Mouse (Mus musculus): ENCODE data around the gene Zfp189. TPM values are rescaled to one million over a fixed set of nuclear protein-coding genes. Genes with fewer than 3 reads are reported as not detected.
A peak's percentile ranks its signal among the peaks of the same experiment; 100 is the strongest.
"Not testable (repeated sequence)": the region's sequence is repeated elsewhere in the genome, so short reads cannot be mapped to it uniquely, and the experiment has no call there.

Gene Zfp189
- polyA plus RNA-seq (2014; fragmentation: Nextera tagmentation; extraction: Ambion mirVana) = 12.1 and 14.6 TPM in 2 replicates

DNA sequence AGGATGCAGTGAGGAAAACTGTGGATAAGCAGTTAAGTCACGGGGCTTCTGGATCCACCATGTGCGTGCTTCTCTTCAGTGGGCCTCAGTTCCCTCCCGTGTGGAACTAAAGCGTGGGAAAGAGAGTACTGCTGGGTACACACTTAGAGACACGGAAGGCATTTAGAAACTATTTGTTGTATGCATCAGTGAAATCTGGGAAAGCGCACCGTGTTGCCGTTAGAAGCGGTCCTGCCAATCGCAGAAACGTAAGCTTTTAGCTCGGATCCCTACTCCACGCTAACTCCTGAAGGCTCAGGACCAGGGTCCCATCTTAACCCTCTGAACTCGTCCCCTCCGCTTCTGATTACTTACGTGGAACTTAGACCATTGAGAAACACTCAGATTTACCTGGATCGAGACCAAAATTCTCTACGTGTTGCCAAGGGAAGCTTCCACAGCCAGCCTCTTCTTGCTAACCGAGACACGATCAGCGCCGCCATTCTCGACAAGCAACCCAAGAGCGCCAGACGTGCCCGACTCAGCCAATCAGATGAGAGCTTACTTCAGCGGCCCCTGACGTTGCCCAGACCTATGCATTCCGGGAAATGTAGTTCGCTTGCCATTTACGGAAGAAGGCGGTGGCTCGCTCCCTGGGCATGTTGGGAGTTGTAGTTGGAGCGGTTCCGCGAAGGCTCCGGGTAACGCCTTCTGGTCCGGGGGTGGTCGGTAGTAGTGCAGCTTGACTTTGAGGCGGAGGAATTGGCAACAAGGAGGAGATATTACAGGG, at the start of gene Zfp189, which contains the start of gene Mrpl50:
Gene Zfp189 (plus strand): TSS at position 605 of the 769 bp plus-strand sequence.
Gene Mrpl50 (minus strand): TSS at position 522 of the 769 bp plus-strand sequence.
- ATAC-seq (ENCODE audit: insufficient number of reproducible peaks, low FRiP score, low TSS enrichment, low read depth) (peak; percentile 99), DNase-seq (ENCODE audit: low spot score) (peak; percentile 93)
- no peaks in the 10 kb centered on the region for H3K36me3 ChIP-seq (ENCODE audit: control insufficient read depth, insufficient read depth, low read length)
- WGBS = under 1% methylated on average over 41 of the region's 41 CpGs
- H3K27ac ChIP-seq (replicated peaks; ENCODE audit: low read depth, low read length) = no peak within 1 kb of the TSS
- peak within 1 kb of the TSS; percentile 65 for H3K4me3 ChIP-seq (ENCODE audit: low read depth, low read length)
- peak within 1 kb of the TSS; percentile 80 for H3K9ac ChIP-seq (ENCODE audit: low read length)
- no peaks in the 10 kb centered on the region for H3K9me3 ChIP-seq (ENCODE audit: control insufficient read depth, low read length)
- H3K4me1 ChIP-seq (ENCODE audit: control insufficient read depth, insufficient read depth, low read length) = no peaks in the 10 kb centered on the region
- H3K27me3 ChIP-seq (ENCODE audit: control insufficient read depth, insufficient read depth, low read length) = no peaks in the 10 kb centered on the region
- peak within 1 kb of the TSS; percentile 51 for H3K4me2 ChIP-seq (ENCODE audit: low read depth, severe bottlenecking)

DNA sequence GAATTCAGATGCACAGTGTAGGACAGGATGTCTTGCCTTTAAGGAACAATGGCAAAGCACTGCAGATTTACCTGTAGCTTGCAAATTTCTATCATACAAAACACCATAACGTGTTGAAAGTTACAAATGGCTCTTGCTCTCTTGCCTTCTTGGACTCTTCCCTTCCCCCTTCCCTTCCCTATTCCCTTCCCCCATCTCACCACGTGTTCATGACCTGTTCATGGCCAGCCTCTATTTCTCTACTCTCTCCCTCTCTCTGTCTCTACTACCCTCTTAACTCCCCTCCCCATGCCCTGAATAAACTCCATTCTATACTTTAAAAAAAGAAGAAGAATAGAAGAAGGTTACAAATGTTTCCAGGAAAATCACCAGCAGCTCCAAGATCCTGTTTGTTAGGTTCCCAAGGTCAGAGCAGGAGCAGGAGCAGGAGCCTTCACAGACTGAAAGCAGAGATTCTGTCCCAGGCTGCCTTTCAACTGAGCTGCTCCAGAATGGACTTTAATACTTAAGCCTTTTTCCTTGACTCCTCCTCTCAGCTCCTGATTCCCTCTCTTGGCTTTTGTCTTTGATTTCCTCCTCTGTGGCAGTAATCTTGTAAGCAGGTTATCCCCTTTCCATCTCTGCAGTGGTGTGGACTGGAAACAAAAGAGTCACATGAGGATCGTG, 47.4 kb upstream of the Zfp189 start, which contains the start of gene Acnat1:
Gene Acnat1 (minus strand): TSS at position 478 of the 666 bp plus-strand sequence.
- Histone ChIP-seq H3K27ac (replicated peaks; ENCODE audit: low read depth, low read length) (no peak within 1 kb of the TSS), H3K36me3 (ENCODE audit: control insufficient read depth, insufficient read depth, low read length) (no peaks in the 10 kb centered on the region), H3K27me3 (ENCODE audit: control insufficient read depth, insufficient read depth, low read length) (no peaks in the 10 kb centered on the region), H3K4me1 (ENCODE audit: control insufficient read depth, insufficient read depth, low read length) (no peaks in the 10 kb centered on the region), H3K4me2 (ENCODE audit: low read depth, severe bottlenecking) (no peak within 1 kb of the TSS), H3K4me3 (ENCODE audit: low read depth, low read length) (no peak within 1 kb of the TSS), H3K9me3 (ENCODE audit: control insufficient read depth, low read length) (no peaks in the 10 kb centered on the region), H3K9ac (ENCODE audit: low read length) (no peak within 1 kb of the TSS)
- DNase-seq (ENCODE audit: low spot score) = no peak
- no peak for ATAC-seq (ENCODE audit: insufficient number of reproducible peaks, low FRiP score, low TSS enrichment, low read depth)
- WGBS = 69% methylated on average over 3 of the region's 3 CpGs

DNA sequence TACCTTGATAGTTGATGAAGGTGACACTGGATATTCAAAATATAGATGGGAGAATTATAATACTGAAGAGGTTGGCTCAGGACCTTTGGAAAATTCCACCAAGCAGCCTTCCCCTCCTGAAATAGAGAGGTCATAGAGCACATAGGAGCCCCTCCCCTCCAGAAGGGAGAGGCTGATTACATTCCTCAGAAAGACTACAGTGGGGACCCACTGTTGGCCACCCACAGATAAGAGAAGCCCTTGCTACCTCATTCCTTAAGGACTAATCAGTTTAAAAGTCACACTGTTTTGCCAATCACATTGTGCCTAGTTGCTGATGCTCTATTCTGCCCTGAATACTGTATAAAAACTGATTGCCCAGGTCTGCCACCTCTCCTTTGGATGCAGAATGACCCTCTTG, 46.4 kb upstream of the Zfp189 start:
- H3K27ac ChIP-seq (replicated peaks; ENCODE audit: low read depth, low read length) = no peak overlapping the region
- no peaks in the 10 kb centered on the region for H3K27me3 ChIP-seq (ENCODE audit: control insufficient read depth, insufficient read depth, low read length)
- no peaks in the 10 kb centered on the region for H3K9me3 ChIP-seq (ENCODE audit: control insufficient read depth, low read length)
- ATAC-seq (ENCODE audit: insufficient number of reproducible peaks, low FRiP score, low TSS enrichment, low read depth) (no peak), DNase-seq (ENCODE audit: low spot score) (no peak)
- H3K4me3 ChIP-seq (ENCODE audit: low read depth, low read length) = no peak overlapping the region
- no peaks in the 10 kb centered on the region for H3K36me3 ChIP-seq (ENCODE audit: control insufficient read depth, insufficient read depth, low read length)
- no peaks in the 10 kb centered on the region for H3K4me1 ChIP-seq (ENCODE audit: control insufficient read depth, insufficient read depth, low read length)
- no peak overlapping the region for H3K9ac ChIP-seq (ENCODE audit: low read length)
- H3K4me2 ChIP-seq (ENCODE audit: low read depth, severe bottlenecking) = no peak overlapping the region

DNA sequence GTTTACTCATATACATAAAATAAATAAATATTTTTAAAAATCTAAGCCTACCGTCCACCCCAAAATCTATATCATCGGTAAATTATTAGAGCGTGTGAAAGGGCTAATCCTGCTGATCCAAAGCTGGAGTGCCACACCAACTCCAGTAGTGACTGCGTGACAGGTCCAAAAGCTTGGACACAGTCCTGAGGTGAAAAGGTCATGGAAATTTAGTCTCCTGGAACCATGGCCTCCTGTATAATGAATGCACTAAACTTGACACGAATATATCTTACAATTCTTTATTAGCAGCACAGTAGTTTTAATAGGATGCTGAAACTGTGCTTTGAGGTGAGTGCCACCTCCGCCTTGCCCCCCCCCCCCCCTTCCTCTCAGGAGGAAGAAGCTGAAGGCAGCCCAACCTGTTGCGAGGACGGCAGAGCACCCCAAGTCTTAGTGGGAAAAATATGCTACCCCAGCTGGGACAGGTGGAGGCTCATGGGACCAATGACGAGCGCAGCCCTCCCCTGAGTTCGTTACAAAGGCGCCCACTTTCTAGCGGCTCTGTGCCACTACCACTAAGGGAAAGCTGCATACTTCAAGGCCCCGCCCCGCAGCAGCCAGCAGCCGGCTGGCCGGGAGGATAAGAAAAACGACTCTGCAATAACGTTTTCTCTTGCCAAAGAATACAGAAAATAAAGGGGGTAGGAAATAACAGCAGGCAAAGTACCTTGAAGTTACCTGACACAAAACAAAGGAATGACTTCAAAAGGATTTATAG, 42.7 kb upstream of the Zfp189 start:
- H3K4me1 ChIP-seq (ENCODE audit: control insufficient read depth, insufficient read depth, low read length) = no peaks in the 10 kb centered on the region
- no peak overlapping the region for H3K9ac ChIP-seq (ENCODE audit: low read length)
- H3K36me3 ChIP-seq (ENCODE audit: control insufficient read depth, insufficient read depth, low read length) = no peaks in the 10 kb centered on the region
- H3K9me3 ChIP-seq (ENCODE audit: control insufficient read depth, low read length) = no peaks in the 10 kb centered on the region
- DNase-seq (ENCODE audit: low spot score) (peak; percentile 52), ATAC-seq (ENCODE audit: insufficient number of reproducible peaks, low FRiP score, low TSS enrichment, low read depth) (peak; percentile 80)
- peak overlapping the region; percentile 43 for H3K4me2 ChIP-seq (ENCODE audit: low read depth, severe bottlenecking)
- 22% methylated on average over 19 of the region's 19 CpGs for WGBS
- H3K4me3 ChIP-seq (ENCODE audit: low read depth, low read length) = peak overlapping the region; percentile 15; the same call in 1 of the 2 replicates
- H3K27me3 ChIP-seq (ENCODE audit: control insufficient read depth, insufficient read depth, low read length) = no peaks in the 10 kb centered on the region
- no peak overlapping the region for H3K27ac ChIP-seq (replicated peaks; ENCODE audit: low read depth, low read length)

DNA sequence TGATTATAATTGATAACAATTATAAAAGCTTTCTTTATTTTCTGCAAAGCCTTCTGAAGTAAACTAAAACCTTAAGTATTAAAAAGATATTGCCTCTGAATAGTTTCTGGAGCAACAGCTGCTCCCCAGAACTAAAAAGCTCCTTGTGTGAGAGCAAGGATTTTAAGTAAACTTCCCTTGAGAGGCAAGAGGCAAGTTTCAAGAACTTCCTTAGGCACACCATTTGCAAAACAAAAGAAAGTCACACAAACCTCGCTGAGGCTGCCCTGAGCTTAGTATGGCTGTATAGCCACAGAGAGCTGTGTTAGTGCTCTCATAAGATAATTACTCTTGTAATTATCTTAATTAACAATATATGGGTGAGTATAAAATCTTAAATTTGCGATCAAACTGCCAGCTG, 41.9 kb upstream of the Zfp189 start:
- H3K4me3 ChIP-seq (ENCODE audit: low read depth, low read length); H3K4me1 ChIP-seq (ENCODE audit: control insufficient read depth, insufficient read depth, low read length); H3K27me3 ChIP-seq (ENCODE audit: control insufficient read depth, insufficient read depth, low read length); H3K9ac ChIP-seq (ENCODE audit: low read length); H3K27ac ChIP-seq (replicated peaks; ENCODE audit: low read depth, low read length); H3K4me2 ChIP-seq (ENCODE audit: low read depth, severe bottlenecking); ATAC-seq (ENCODE audit: insufficient number of reproducible peaks, low FRiP score, low TSS enrichment, low read depth); H3K9me3 ChIP-seq (ENCODE audit: control insufficient read depth, low read length); DNase-seq (ENCODE audit: low spot score); H3K36me3 ChIP-seq (ENCODE audit: control insufficient read depth, insufficient read depth, low read length): not testable (repeated sequence)
- whole genome bisulfite sequencing = 21% methylated on average over 2 of the region's 2 CpGs

DNA sequence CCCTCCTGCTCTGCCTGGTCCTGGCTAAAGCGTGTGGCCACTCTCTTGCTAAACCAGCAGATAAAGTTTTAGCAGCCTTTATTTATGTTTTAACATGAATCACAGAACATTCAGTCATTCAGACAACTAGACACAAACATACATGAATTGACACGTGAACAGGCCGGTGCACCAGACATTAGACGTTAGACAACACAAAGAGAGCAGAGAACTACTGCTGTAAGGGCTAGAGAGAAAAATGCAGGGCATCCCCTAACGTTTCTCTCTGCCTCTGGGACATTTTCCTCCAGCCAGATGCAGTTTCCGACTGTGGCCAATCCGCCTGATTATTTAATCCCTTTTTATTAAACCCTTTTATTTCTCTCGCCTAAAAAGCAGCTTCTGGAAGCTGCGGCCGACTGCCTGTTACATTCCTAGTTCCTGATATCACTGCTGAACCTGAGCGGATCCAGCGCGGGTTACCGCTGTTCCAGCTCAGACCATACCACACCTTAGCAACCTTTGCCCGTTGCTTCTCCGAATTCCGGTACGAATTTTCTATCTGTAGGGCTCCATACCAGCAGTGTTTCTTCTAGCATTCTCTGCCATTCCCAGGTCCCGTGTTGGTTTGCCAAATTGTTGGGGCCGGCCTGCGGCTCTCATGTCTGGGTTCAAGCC, 40.7 kb upstream of the Zfp189 start:
- H3K27ac ChIP-seq (replicated peaks; ENCODE audit: low read depth, low read length) = no peak overlapping the region
- no peaks in the 10 kb centered on the region for H3K36me3 ChIP-seq (ENCODE audit: control insufficient read depth, insufficient read depth, low read length)
- no peak overlapping the region for H3K4me3 ChIP-seq (ENCODE audit: low read depth, low read length)
- no peaks in the 10 kb centered on the region for H3K27me3 ChIP-seq (ENCODE audit: control insufficient read depth, insufficient read depth, low read length)
- H3K4me2 ChIP-seq (ENCODE audit: low read depth, severe bottlenecking) = peak overlapping the region; percentile 20; the same call in 1 of the 2 replicates
- H3K9me3 ChIP-seq (ENCODE audit: control insufficient read depth, low read length) = no peaks in the 10 kb centered on the region
- WGBS = 15% methylated on average over 21 of the region's 21 CpGs
- peak; percentile 31 for DNase-seq (ENCODE audit: low spot score)
- ATAC-seq (ENCODE audit: insufficient number of reproducible peaks, low FRiP score, low TSS enrichment, low read depth) = no peak
- H3K9ac ChIP-seq (ENCODE audit: low read length) = no peak overlapping the region
- no peaks in the 10 kb centered on the region for H3K4me1 ChIP-seq (ENCODE audit: control insufficient read depth, insufficient read depth, low read length)

DNA sequence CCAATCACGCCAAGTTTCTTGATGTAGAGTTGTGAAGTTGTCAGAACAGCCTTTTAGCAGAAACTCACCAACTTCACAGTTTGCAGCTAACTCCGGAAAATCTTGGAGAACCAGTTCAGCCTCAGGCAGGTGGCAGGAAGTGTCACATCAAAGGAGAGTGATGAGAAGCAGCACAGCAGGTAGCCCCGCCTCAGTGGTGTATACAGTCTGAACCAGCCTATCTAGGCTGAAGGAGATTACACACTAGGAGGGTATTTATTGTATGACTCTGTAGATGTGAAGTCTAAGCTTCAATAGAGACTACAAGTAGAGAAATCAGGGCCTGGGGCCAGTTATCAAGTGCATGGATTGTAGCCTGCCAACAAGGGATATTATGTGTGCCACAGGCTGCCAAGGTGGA, 40.1 kb upstream of the Zfp189 start:
- Histone ChIP-seq H3K4me2 (ENCODE audit: low read depth, severe bottlenecking) (peak overlapping the region; percentile 20; the same call in 1 of the 2 replicates), H3K4me3 (ENCODE audit: low read depth, low read length) (no peak overlapping the region), H3K27me3 (ENCODE audit: control insufficient read depth, insufficient read depth, low read length) (no peaks in the 10 kb centered on the region), H3K36me3 (ENCODE audit: control insufficient read depth, insufficient read depth, low read length) (no peaks in the 10 kb centered on the region), H3K4me1 (ENCODE audit: control insufficient read depth, insufficient read depth, low read length) (no peaks in the 10 kb centered on the region), H3K9ac (ENCODE audit: low read length) (no peak overlapping the region), H3K27ac (replicated peaks; ENCODE audit: low read depth, low read length) (no peak overlapping the region), H3K9me3 (ENCODE audit: control insufficient read depth, low read length) (no peaks in the 10 kb centered on the region)
- ATAC-seq (ENCODE audit: insufficient number of reproducible peaks, low FRiP score, low TSS enrichment, low read depth) (no peak), DNase-seq (ENCODE audit: low spot score) (peak; percentile 26)
- WGBS = 30% methylated on average over 3 of the region's 3 CpGs

DNA sequence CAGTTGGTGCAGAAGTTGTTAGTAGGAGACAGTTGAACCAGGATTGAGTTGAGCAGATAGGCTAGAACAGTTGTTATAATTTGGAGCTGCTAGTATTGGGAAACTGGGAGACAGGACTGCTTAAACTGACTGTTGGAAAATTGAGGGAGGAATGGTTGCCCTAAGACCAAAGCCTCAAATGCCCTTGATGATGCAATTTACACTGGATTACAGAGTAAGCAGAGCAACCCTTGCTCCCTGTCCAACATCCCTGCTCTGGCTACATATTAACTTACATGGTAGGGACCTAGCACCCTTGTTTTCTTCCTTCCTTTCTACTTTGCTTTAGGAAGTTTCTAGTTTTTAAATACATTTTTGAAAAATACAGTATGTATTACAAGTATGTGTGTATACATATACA, 35.5 kb upstream of the Zfp189 start:
- H3K9ac ChIP-seq (ENCODE audit: low read length) = no peak overlapping the region
- H3K27me3 ChIP-seq (ENCODE audit: control insufficient read depth, insufficient read depth, low read length) = no peaks in the 10 kb centered on the region
- no peak overlapping the region for H3K4me2 ChIP-seq (ENCODE audit: low read depth, severe bottlenecking)
- DNase-seq (ENCODE audit: low spot score) (no peak), ATAC-seq (ENCODE audit: insufficient number of reproducible peaks, low FRiP score, low TSS enrichment, low read depth) (no peak)
- H3K27ac ChIP-seq (replicated peaks; ENCODE audit: low read depth, low read length) = no peak overlapping the region
- no peak overlapping the region for H3K4me3 ChIP-seq (ENCODE audit: low read depth, low read length)
- H3K9me3 ChIP-seq (ENCODE audit: control insufficient read depth, low read length) = no peaks in the 10 kb centered on the region
- no peaks in the 10 kb centered on the region for H3K36me3 ChIP-seq (ENCODE audit: control insufficient read depth, insufficient read depth, low read length)
- no peaks in the 10 kb centered on the region for H3K4me1 ChIP-seq (ENCODE audit: control insufficient read depth, insufficient read depth, low read length)

Measured in limb, embryonic 11.5 days (tissue).